Mouse (Mus musculus) ovary, postnatal 14 days (tissue): ENCODE data around the gene Ntrk1.

Experiments used
- DNase-seq: peaks from one replicate; pipeline ENCODE4 v3.0.0; 2022; ENCODE audit warnings: low spot score

The Ntrk1 gene

DNA sequence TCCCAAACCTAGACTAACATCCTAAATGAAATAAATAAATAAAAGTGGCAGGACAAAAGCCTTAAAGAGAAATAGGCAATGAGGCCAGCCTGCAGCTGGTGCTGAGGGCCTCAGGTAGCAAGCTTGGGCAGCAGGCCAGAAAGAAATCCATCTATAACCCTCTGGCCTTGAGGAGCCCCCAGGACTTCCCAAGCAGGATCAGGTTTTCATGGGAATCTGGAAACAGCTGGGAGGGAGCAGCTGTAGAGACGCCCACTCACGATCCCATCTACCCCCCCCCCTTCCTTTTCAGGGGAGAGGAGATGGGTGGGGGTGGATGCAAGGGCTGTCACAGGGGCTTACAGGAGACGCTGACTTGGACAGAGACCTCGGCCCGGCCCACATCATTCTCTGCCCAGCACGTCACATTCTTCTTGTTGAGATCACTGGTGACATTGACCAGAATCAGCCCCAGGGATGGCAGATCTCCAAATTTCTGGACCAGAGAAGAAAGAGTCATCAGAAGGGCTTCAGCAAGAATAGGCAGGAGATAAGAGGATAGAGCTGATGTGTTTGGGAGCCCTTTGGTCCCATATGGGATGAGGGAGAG lies 9.2 kb downstream of the Ntrk1 start:
- no peak for DNase-seq

DNA sequence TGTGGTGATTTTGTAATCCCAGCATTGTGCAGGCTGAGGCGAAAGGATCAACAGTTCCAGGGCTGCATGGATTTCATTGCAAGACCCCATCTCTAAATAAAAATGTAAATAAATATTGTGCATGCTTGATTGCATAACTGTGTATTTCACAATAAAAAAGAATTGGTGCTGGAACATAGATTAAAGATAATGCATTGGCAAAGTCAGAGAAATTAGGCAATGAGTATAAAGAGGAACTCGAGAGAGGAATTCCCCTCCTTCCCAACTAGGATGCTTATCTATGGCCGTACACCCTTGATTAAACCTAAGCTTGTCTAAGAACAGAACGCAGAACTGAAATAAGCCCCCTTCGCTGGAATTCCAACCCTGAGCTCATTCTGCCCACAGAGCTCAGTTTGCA lies 9.8 kb downstream of the Ntrk1 start:
- no peak for DNase-seq

DNA sequence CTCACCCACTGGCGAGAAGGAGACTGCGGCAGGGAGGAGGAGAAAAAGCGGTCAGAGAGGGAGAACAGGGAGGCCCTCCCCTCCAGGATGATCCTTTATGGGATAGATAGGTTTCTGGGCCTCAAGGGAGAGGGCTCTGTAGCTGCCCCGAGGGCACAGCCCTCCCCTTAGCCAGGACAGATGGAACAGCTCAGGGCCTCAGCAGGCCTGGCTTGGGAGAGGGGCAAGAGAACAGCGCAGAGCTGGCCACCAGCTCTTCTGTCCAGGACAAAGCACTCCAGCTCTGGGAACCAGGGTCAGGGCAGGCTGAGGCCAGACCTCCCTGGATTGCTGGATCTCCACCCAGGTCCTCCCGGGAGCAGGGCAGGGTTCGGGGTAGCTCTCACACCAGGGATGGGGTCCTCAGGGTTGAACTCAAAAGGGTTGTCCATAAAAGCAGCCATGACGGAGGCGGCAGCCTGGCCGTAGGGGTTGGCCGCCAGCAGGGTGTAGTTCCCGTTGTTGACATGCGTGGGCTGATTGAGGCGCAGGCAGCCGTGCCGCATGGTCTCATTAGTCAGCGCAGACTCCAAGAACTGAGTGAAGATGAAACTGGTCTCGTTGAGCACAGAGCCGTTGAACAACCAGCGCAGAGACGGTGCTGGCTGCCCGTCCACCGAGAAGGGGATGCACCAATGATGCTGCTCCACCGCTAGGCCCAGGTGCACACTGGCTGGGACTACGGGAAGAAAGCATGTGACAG lies 11.5 kb downstream of the Ntrk1 start:
- DNase-seq = no peak

DNA sequence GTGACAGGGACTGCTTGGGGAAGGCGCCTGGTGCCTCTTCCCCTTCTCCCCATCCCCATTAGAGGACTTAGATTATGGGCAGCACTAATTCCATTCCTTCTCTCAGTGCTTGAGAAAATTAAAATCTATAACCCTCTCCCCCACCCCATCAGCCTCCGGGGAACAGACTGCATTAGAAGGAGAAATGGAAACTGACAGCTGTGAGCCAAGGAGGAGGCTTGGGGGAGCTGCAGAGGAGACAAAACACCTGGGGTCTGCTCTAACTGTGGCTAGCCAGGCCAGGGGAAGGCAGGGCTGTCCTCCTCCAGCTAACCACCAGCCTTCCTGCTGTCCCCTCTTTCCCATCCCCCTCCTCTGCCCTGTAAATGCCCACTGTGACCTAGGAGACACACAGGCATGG lies 15.9 kb downstream of the Ntrk1 start:
- DNase-seq = no peak

DNA sequence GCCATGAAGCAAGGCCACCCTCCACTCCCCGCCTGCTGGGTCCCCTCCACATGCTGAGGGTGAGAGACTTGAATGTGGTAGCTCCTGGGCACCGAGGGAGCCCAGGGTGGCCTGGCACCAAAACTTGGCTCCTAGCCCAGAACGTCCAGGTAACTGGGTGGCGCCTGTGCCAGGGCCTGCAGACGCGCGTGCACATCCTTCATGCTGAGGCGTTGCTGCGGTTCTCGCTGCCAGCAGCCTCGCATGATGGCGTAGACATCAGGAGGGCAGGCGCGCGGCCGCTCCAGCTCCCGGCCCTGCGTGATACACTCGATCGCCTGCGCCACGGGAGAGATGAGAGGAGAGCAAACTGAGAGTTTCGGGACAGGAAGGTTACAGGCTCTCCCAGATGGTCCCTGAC lies 16.7 kb downstream of the Ntrk1 start:
- no peak for DNase-seq

DNA sequence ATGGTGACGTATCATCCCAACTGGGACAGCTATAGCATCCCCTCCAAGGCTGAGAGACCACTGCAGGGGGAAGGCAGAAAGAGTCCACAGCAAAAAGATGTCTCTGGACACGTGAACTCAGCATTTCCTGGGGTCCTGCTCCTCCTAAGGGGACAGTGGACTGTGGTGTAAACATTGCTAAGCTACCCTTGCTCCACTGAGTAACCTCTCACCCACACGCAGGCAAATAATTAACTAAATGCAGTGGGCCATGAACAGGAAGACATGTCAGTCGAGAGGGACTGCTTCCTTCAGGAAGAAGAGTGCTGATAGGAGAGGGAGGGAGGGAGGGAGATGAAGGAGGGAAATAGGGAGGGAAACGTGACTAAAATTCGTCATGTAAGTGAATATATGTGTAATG lies 23.9 kb downstream of the Ntrk1 start:
- DNase-seq = no peak

DNA sequence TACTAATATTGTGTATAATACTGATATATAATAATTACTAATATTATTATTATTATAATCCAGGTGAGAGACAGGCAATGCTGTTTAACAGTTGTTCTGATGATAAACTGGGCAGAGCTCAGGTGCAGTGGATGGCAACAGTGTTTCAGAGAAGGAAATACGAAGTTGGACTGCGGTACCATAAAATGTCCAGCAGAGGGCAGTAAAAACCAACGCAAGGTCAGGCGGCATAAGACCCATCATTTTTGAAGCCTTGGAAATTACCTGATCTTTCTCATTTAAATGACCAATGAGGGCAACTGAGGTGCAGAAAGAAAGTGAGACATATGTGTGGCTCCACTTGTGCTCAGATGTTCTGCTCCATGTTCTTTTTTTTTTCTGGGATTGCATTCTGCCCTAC lies 24.7 kb downstream of the Ntrk1 start:
- DNase-seq = peak; percentile 58

DNA sequence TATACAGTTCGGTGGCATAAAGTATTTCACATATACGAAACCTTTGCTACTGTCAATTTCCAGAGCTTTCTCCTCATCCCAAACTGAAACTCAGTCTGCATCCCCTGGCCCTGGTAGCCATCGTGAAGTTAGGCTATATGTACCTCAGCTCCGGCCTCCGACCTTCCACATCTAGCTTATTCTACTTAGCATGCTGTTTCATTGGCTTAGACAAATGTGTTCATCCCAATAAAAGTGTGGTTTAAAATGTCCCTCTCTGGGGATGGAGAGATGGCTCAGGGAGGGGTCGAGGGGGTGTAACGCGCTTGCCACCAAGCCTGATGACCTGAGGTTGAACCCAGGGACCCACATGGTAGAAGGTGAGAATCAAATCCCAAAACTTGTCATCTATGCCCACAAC lies 25.5 kb downstream of the Ntrk1 start:
- DNase-seq = no peak

DNA sequence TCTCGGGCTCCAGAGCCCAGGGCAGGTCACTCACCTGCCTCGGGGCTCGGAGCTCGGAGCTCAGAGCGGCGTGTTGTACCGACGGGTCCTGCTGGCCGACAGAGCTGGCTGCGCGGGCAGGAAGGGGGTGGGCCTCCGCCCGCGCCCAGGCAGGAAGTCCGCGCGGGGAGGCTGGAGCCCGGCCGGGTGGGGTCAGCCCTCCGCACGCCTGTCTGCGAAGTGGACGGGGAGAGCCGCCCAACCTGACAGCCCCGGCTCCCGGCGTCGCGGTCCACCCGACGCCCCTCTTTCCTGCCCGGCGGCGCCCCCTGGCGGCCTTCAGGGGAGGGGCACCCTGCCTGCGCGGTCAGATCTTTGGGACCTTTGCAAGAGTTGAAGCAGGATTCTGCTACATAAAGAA lies 26.1 kb downstream of the Ntrk1 start:
- DNase-seq = peak; percentile 89

DNA sequence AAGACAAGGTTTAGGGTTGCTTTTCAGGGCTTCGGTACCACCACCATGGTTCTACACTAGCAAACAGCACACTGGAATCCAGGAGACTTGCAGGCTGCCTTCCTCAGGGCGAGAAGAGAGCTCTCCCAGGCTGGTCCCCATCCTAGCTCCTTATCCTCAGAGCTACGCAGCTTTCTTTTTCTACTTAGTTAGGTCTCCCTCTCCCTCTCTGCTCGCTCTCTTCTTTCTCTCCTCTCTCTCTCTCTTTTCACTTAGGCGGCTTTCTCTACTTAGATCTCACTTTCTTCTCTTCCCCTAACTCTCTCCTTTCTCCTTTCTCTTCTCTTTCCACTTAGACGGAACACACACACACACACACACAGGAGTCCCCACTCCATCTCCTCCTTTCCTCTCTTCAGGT lies 26.5 kb downstream of the Ntrk1 start:
- DNase-seq = no peak

DNA sequence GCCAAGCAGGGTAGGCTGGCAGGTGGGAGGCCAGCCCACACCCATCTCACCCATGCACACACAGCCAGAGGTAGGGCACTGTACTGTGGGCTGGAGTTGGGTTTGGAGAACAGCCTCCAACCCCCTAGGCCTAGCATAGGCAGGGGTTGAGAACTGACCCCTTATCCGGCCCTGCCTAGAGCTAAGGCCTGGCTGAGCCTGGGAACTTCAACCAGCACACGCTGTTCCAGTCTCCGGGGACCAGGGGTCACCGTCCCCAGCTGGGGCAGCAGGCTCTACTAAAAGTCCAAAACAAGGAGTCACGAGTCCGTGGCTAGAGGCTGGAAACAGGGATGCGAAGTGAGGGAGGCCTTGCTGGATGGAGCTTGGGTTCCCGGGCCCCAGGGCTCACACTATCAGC lies 27.2 kb downstream of the Ntrk1 start:
- no peak for DNase-seq

DNA sequence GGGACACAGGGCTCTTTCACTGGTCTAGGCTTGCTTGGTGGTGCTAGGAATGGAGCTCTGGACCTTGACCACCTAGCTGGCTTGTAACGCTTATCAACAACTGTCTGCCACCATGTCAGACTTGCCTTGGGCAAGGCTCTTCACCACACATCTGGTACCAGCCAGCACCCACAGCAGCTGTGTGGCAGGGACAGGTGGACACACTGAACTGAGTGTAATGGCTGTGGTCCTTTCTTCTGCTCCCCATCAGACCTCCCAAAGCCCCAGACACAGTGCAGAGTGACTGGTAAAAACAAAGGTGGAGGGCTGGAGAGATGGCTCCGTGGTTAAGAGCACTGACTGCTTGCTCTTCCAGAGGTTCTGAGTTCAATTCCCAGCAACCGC lies 28.7 kb downstream of the Ntrk1 start:
- DNase-seq = no peak

DNA sequence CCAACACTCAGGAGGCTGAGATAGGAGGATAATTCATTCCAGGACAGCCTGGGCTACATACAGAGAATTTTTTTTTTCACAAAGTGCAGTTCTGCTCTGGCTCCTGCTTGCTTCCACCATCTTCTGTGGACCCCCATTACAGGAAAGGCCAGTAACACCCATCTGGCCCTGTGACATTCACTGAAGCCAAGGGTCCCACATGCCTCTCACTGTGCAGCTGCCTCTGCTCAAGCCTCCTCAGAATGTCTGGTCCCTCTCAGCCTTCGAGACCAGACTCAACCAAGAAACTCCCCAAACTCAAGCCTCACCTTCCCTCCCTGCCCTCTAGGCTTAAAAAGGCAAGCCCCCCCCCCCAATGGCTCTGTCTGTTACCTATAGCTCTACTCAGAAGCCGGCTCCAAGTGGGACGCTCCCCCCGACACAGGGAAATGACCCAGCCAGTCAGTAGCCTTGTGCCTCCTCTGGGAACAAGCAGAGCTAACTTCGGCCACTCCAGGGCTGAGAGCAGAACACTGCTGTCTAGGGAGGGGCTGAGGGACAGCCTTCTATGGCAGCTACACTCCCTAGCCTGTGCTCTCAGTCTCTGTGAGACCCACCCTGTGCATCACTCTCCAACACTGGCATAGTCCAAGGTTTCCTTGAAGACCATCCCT lies 29.2 kb downstream of the Ntrk1 start:
- no peak for DNase-seq

DNA sequence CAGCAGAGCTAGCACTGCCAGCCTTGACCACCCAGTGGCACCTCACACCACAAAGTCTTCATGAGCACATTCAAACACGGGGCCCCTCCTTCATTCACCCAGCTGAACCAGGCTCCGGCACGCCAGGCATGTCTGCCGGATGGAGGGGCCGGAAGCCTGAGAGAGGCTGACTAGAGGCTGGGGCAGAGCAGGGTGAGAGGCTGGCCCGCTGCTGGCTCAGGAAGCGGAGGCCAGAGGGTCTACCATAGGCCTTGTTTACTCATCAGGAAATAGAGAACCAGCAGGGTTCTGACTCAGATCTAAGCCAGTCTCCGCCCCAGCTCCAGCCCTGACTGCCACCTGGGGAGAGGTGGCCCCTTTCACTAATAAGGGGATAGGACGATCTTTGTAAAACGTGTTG lies 29.9 kb downstream of the Ntrk1 start:
- DNase-seq = no peak

DNA sequence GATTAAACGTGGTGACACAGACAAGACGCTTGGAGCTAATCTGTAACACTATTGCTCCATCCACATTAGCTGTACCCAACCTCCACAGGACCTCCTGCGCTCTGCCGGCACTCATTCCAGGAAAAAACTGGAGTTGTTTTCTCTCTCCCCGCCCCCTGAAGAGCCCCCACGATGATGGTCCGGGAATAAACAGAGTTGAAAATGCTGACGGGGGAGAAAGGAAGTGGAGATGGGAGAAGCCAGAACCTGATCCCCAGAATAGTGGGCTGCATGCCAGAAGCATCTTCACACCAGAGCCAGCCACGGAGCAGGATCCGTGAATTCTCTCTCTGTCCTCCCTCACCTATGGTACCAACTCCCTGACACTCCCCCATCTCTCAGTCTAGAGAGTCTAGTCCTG lies 30.5 kb downstream of the Ntrk1 start:
- DNase-seq = no peak

DNA sequence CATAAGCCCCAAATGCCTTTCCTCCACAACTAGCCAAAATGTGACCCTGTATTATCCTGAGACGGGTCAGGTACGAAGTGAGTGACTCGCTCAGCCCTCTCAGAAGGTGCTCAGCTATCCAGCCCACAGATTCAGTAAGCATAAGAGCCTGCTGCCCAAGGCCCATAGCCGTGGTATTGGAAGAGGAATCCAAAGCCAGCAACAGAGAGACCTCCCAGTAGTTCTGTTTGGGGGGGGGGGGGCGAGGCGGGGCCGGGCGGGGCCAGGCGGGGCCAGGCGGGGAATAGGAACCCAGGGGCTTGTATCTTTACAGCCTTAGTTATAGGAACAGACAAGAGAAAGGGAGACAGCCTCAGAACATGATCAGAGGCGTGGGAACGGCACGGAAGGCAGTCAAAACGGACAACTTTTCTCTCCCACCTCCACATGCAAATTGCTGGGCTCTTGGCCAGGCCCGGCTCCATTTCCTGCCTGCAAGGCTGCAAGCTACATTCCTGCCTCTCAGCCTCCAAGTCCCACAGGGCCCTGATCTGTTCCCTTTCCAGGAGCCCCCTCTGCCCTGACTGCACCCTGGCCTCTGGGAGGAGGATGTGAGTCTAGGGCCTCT lies 31.2 kb downstream of the Ntrk1 start:
- peak; percentile 73 for DNase-seq

DNA sequence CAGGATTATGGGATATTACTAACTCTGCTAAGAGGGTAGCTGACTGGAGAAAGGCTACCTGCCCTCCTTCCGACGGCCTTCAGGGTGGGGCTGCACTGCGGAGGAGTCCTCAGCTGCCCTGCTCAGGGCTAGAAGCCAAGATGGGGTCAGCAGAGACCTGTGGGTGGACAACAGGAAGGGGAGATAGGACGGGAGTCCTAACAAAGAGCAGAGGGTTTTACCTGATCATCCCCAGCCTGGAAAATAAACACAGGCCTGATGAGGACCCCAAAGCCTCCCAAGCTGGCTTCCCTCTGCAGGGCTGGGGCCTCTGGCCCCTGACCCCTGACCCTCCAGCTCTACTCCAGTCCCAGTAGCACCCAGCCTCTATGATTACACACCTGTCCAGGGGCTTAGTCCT lies 31.8 kb downstream of the Ntrk1 start:
- no peak for DNase-seq

DNA sequence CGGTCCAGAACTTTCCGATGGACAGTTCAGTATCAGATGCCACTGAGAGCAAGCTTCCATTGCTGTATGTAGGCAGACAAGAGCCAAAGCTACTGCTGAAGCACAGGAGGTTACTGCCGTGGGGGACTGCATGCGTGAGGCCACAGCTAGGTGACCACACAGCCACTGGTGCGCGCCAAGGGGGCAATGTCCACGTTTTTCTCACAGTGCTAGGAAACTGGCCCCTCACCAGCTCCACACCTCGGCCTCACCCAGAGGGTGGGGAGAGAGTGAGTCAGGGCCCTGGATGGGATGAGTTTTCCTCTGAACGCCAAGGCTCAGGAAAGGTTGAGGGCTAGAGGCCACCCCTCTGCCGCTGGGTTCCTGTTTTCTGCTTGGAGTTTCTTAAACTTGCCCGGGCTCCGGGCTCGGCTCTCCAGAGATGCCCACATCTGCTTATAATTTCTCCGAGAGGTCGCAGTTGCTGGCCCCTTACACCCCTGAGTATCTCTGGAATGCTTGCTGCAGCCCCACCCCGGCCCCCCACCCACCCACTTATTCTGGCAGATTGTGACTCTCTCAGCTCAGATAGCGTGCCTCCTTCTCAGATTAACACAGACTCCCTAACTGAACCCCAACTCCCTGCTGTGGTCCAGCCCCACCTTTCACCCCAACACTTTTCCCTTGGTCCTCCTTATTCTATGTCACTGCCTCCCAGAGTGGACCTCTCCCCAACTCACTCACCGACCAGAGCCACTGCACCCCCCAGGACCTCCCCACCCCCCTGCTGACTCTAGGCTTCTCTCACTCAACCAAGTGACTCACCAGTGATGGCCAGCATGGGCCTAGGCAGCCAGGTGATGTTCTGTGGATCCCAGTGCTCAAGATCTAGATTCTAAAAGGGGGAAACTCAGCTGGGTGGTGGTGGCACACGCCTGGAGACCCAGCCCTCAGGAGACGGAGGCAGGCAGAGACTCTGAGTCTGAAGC lies 33.3 kb downstream of the Ntrk1 start:
- DNase-seq = no peak

DNA sequence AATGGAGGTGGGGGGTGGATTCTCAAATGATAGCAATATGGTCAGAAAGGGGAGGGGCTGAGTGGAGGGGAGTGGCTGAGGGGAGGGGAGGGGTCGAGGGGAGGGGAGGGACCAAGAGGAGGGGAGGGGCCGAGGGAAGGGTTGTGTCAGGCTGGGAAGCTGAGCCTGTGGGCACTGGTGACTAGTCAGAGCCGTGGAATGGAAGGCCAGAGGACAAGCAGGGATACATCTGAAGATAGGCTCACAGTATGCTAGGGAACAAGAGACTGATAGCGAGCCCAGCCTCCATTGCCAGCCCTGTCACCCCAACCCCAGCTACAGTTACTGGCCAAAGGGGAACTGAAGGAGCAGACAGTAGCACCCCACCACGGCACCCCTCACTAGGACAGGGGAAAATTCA lies 36.3 kb downstream of the Ntrk1 start:
- DNase-seq = no peak

DNA sequence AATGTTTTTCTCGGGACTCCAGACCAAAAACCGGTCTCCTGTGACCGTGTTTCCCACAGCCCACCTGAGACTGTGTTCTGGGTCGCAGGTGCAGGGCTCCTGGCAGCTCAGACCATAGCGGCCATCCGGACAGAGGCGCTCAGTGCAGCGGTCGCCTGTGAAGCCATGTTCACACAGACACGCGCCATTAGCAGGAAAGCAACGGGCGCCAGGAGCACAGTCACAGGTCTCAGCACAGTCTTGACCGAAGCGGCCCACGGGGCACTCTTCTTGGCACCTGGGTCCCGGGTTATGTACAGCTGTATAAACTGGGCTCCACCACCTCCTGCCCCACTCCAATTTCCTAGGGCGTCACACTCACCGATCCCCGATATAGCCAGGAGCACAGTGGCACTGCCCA lies 38.5 kb downstream of the Ntrk1 start:
- DNase-seq = no peak

DNA sequence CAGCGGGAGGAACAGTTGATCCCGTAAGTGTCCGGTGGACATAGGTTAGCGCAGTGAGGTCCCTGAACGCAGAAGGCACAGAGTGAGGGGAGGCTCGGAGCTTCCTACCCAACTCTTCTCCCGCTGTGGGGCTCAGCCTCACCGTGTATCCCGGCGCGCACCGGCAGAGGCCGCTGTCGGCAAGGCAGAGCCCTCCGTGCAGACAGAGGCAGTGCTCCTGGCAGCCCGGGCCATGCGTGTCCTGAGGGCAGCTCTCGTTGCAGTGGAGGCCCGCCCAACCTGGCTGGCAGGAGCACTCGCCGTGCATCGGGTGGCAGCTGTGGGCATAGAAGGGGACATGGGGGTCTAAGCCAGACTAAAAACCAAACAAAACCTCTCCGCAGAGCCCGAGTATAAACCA lies 39.0 kb downstream of the Ntrk1 start:
- DNase-seq = peak; percentile 92

DNA sequence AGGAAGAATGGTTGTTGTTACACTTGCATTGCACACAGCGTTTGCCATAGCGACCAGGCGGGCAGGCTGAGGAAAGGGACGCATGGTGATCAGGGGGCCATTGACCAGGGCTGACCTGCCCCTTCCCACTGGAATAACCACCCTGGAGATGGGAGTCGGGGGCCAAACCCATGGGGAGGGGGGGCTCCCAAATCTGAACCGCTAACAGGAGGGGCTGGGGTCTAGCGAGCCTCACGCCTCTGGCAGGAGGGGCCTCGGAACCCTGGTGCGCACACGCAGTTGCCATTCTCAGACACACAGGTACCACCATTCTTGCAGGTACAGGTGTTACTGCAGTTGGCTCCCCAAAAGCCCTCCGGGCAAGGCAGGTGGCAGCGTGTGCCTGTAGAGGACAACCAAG lies 41.1 kb downstream of the Ntrk1 start:
- no peak for DNase-seq
